Mouse (Mus musculus): ENCODE measurements at regions not wholly inside any gene's neighbourhood (a gene's known extent, or its start where the extent isn't known, plus 50 kb on each side); places are given as distances from the start of the nearest gene placed in this dataset.

GRCm38 (mm10) chr16:55710017-55710416 is 128.7 kb downstream of the Nfkbiz start:
- no peak for TF ChIP-seq POLR2A (IDR thresholded peaks at IDR 0.05; ENCODE audit: borderline replicate concordance, low read depth, low read length)
- no peak for TF ChIP-seq CTCF (IDR thresholded peaks at IDR 0.05; ENCODE audit: low read depth, low read length)

Measured in bone marrow macrophage, adult 2 months (primary cell).